Mouse (Mus musculus): ENCODE measurements around the gene Prkch. TPM values are rescaled to one million over a fixed set of nuclear protein-coding genes. Genes with fewer than 3 reads are reported as not detected.

Gene Prkch
- polyA plus RNA-seq, 1 experiment: 12.5 TPM

DNA sequence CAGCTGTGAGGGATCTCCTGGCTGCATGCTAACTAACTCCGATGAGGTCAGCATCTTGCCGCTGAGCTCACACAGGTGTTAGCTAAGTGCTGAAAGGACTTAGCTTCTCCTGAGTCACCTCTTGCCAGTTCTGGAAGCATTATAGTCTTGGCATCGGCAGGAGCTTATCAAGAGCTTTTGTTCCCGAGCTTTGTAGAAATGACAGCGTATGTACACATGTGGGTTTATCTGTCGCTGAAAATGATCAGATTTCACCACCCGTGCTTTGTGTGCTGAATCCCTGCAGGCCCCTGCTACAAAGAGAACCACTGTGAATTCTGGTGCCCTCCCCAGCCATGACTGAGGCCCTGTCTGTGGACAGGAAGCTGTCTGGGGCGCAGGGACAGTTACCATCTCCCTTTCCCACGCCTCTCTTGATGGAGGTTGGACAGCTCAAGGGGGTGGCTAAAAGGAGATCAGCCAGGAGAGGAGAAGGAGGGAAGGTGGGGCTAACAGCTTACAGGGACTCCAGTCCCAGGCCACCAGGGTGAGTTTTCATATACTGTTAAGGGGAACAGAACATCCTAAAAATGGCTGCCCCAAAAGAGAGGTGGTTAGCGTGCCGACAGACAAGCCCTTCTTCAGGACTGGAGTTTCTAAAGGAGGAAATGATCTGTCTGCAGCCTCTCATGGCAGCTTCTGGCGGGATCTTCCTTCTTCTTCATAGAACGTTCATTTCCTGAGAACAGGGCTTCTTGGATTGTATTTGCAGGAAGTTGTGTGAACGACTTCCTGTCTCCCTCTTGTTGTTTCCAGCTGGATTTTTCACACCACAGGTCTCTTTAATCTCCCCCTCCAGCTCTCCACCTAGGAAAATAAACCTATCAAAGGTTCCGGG is 180.3 kb downstream of the Prkch start:
- WGBS: 70% methylated on average over 15 of the region's 15 CpGs
- H3K27ac ChIP-seq (ENCODE audit: insufficient read depth, low read length): no peak overlapping the region
- H3K36me3 ChIP-seq (ENCODE audit: control insufficient read depth, insufficient read depth, low read length): no peaks in the 10 kb centered on the region
- no peak for TF ChIP-seq POLR2A (IDR thresholded peaks at IDR 0.05; ENCODE audit: low read depth, low read length)
- no peak for TF ChIP-seq CTCF (IDR thresholded peaks at IDR 0.05; ENCODE audit: extremely low read depth, insufficient read depth, insufficient read length, insufficient replicate concordance)
- DNase-seq (ENCODE audit: low read depth in 1 of 2, low spot score in 2 of 2): no peak
- no peaks in the 10 kb centered on the region for H3K4me1 ChIP-seq (ENCODE audit: control insufficient read depth, insufficient read depth, insufficient read length)
- no peak overlapping the region for H3K4me3 ChIP-seq (ENCODE audit: extremely low read depth, insufficient read depth, insufficient read length)
- no peaks in the 10 kb centered on the region for H3K27me3 ChIP-seq (ENCODE audit: control insufficient read depth, insufficient read depth, low read length)

GRCm38 (mm10) chr12:73766152-73766551 is 181.6 kb downstream of the Prkch start:
- WGBS: 33% methylated on average over 8 of the region's 8 CpGs

DNA sequence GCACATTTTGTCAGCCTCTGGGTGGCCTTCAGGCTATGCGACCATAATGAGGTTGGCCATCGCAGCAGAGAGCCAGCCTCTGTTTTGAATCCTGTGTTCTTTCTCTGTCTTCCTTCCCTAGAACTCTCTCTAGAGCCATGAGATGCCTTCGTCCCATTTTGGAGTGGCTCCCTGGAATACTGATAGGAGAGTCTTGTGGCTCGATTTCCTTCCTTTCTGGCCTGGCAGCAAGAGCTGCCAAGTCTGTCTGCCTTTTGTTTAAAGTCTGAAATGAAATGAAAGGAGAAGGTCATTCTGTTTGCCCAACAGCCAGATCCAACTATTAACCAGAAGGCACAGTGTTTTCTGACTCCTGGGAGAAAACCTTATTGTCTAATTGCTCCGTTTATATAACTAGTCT is 184.2 kb downstream of the Prkch start:
- DNase-seq (ENCODE audit: low read depth in 1 of 2, low spot score in 2 of 2): no peak
- no peak overlapping the region for H3K27ac ChIP-seq (ENCODE audit: insufficient read depth, low read length)
- 87% methylated on average over 5 of the region's 5 CpGs for WGBS
- H3K36me3 ChIP-seq (ENCODE audit: control insufficient read depth, insufficient read depth, low read length): no peaks in the 10 kb centered on the region
- H3K4me1 ChIP-seq (ENCODE audit: control insufficient read depth, insufficient read depth, insufficient read length): no peaks in the 10 kb centered on the region
- H3K4me3 ChIP-seq (ENCODE audit: extremely low read depth, insufficient read depth, insufficient read length): no peak overlapping the region
- no peaks in the 10 kb centered on the region for H3K27me3 ChIP-seq (ENCODE audit: control insufficient read depth, insufficient read depth, low read length)
- no peak for TF ChIP-seq POLR2A (IDR thresholded peaks at IDR 0.05; ENCODE audit: low read depth, low read length)
- TF ChIP-seq CTCF (IDR thresholded peaks at IDR 0.05; ENCODE audit: extremely low read depth, insufficient read depth, insufficient read length, insufficient replicate concordance): no peak

More at GRCm38 (mm10) chr12:73766152-73766551, 181.6 kb downstream of the Prkch start:
- H3K36me3 ChIP-seq (ENCODE audit: control insufficient read depth, insufficient read depth, low read length): no peaks in the 10 kb centered on the region
- no peaks in the 10 kb centered on the region for H3K4me1 ChIP-seq (ENCODE audit: control insufficient read depth, insufficient read depth, insufficient read length)
- no peak for TF ChIP-seq CTCF (IDR thresholded peaks at IDR 0.05; ENCODE audit: extremely low read depth, insufficient read depth, insufficient read length, insufficient replicate concordance)
- no peak for TF ChIP-seq POLR2A (IDR thresholded peaks at IDR 0.05; ENCODE audit: low read depth, low read length)
- no peaks in the 10 kb centered on the region for H3K27me3 ChIP-seq (ENCODE audit: control insufficient read depth, insufficient read depth, low read length)
- H3K27ac ChIP-seq (ENCODE audit: insufficient read depth, low read length): no peak overlapping the region; the same call in 1 of the 2 replicates
- no peak for DNase-seq (ENCODE audit: low read depth in 1 of 2, low spot score in 2 of 2)
- H3K4me3 ChIP-seq (ENCODE audit: extremely low read depth, insufficient read depth, insufficient read length): no peak overlapping the region

- 91% methylated on average over 6 of the region's 6 CpGs for WGBS
- H3K27ac ChIP-seq (ENCODE audit: insufficient read depth, low read length): no peak overlapping the region
- TF ChIP-seq CTCF (IDR thresholded peaks at IDR 0.05; ENCODE audit: extremely low read depth, insufficient read depth, insufficient read length, insufficient replicate concordance) (no peak), POLR2A (IDR thresholded peaks at IDR 0.05; ENCODE audit: low read depth, low read length) (no peak)
- H3K36me3 ChIP-seq (ENCODE audit: control insufficient read depth, insufficient read depth, low read length): no peaks in the 10 kb centered on the region
- no peaks in the 10 kb centered on the region for H3K27me3 ChIP-seq (ENCODE audit: control insufficient read depth, insufficient read depth, low read length)
- H3K4me1 ChIP-seq (ENCODE audit: control insufficient read depth, insufficient read depth, insufficient read length): no peaks in the 10 kb centered on the region
- no peak overlapping the region for H3K4me3 ChIP-seq (ENCODE audit: extremely low read depth, insufficient read depth, insufficient read length)
- DNase-seq (ENCODE audit: low read depth in 1 of 2, low spot score in 2 of 2): no peak
Measured at GRCm38 (mm10) chr12:73769536-73769935, 184.9 kb downstream of the Prkch start.

DNA sequence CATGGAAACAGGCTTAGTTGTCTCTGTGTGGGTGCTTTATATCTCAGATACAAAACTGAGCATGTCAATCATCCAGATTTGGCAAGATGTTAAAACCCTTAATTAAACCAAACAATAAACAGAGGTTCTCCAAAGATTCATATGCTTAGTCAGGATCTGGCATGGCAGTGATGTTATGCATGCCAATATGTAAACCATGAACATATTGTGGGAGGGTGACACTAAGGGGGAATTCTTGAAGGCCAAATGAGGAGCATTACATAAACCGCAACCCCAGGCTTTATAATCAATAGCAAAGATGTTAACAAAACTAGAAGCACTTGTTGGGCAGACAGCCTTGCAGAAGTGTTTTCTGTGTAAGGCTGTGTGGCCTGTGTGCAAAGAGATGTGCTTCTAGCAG is 186.2 kb downstream of the Prkch start:
- Histone ChIP-seq H3K36me3 (ENCODE audit: control insufficient read depth, insufficient read depth, low read length) (no peaks in the 10 kb centered on the region), H3K27ac (ENCODE audit: insufficient read depth, low read length) (no peak overlapping the region), H3K4me3 (ENCODE audit: extremely low read depth, insufficient read depth, insufficient read length) (no peak overlapping the region), H3K4me1 (ENCODE audit: control insufficient read depth, insufficient read depth, insufficient read length) (no peaks in the 10 kb centered on the region), H3K27me3 (ENCODE audit: control insufficient read depth, insufficient read depth, low read length) (no peaks in the 10 kb centered on the region)
- WGBS: 100% methylated on average over 1 of the region's 1 CpGs
- no peak for DNase-seq (ENCODE audit: low read depth in 1 of 2, low spot score in 2 of 2)
- TF ChIP-seq CTCF (IDR thresholded peaks at IDR 0.05; ENCODE audit: extremely low read depth, insufficient read depth, insufficient read length, insufficient replicate concordance) (no peak), POLR2A (IDR thresholded peaks at IDR 0.05; ENCODE audit: low read depth, low read length) (no peak)

DNA sequence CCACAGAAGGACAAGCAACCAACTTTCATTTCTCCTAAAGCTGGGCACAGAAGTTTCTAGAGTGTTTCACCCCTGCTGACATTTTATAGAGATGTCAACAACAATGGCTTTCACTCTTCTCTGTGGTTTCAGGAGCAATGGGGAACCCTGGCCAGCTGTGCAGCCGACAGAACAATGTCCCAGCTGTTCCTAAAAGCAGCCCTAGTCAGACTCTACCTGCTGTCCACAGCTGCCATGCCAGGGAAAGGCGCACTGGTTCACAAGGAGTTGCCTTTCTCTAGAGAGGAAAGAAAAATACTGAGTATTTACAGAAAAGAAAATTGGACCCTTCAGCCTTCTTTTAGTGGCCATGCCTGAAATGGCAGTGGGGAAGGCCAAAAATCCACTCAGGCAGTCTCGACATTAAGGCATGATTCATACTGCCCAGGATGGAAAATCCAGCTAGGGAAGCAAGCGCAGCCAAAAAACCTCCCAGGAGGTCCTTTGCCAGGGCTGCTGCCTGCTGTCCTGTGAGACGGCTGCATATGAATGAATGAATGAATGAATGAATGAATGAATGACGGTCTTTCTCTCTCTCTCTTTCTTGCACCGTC is 190.3 kb downstream of the Prkch start:
- no peak for DNase-seq (ENCODE audit: low read depth in 1 of 2, low spot score in 2 of 2)
- no peak overlapping the region for H3K4me3 ChIP-seq (ENCODE audit: extremely low read depth, insufficient read depth, insufficient read length)
- WGBS: 79% methylated on average over 7 of the region's 7 CpGs
- TF ChIP-seq CTCF (IDR thresholded peaks at IDR 0.05; ENCODE audit: extremely low read depth, insufficient read depth, insufficient read length, insufficient replicate concordance): no peak
- no peak for TF ChIP-seq POLR2A (IDR thresholded peaks at IDR 0.05; ENCODE audit: low read depth, low read length)
- no peaks in the 10 kb centered on the region for H3K36me3 ChIP-seq (ENCODE audit: control insufficient read depth, insufficient read depth, low read length)
- no peaks in the 10 kb centered on the region for H3K27me3 ChIP-seq (ENCODE audit: control insufficient read depth, insufficient read depth, low read length)
- H3K27ac ChIP-seq (ENCODE audit: insufficient read depth, low read length): no peak overlapping the region
- H3K4me1 ChIP-seq (ENCODE audit: control insufficient read depth, insufficient read depth, insufficient read length): peaks cover 8% of the 10 kb centered on the region; the same call in 1 of the 2 replicates

All from spleen, adult 2 months (tissue).